Mouse (Mus musculus) CH12.LX (cell line): Measurements from ENCODE around the gene Golga7b. TPM values are rescaled to one million over a fixed set of nuclear protein-coding genes. Genes with fewer than 3 reads are reported as not detected.

ENCODE experiments used
- DNase-seq: peaks from one replicate; pipeline ENCODE4 v3.0.0-alpha.2; 2013; ENCODE audit errors: extremely low read depth
- H3K27ac ChIP-seq: 2 replicates; pipeline ENCODE4 v1.5.1; 2012; ENCODE audit warnings: low read depth, mild to moderate bottlenecking, control low read depth, moderate library complexity; ENCODE audit not compliant: insufficient read depth
- H3K27me3 ChIP-seq: replicated peaks from 2 replicates; pipeline ENCODE3; 2012; ENCODE audit warnings: inconsistent platforms
- H3K36me3 ChIP-seq, 2 experiments: replicated peaks in 1 of 2; 2 replicates each; pipeline versions ENCODE3 to v1.6.1; 2012; ENCODE audit warnings: inconsistent platforms in 1 of 2, low read length in 1 of 2, mild to moderate bottlenecking in 1 of 2, mixed read lengths in 1 of 2, moderate library complexity in 1 of 2; ENCODE audit not compliant: control insufficient read depth in 1 of 2, insufficient read depth in 1 of 2
- H3K4me1 ChIP-seq, 2 experiments: 2 replicates each; pipeline ENCODE4 v1.6.1; 2012; ENCODE audit warnings: inconsistent platforms in 1 of 2, moderate library complexity in 1 of 2; ENCODE audit not compliant: insufficient read depth in 2 of 2, control insufficient read depth in 1 of 2
- H3K4me2 ChIP-seq: 2 replicates; pipeline ENCODE4 v1.6.1; 2012; ENCODE audit warnings: low read depth, mild to moderate bottlenecking, control low read depth; ENCODE audit not compliant: poor library complexity, insufficient read depth, severe bottlenecking
- H3K4me3 ChIP-seq, 3 experiments: fragments of 150-350 bp in 1 of 3; sonication (generic) in 1 of 3; replicated peaks in 1 of 3; 2 replicates each; pipeline versions ENCODE3 to v1.5.1; 2011 to 2012; ENCODE audit warnings: low read depth in 2 of 3, low read length in 2 of 3, mild to moderate bottlenecking in 2 of 3, moderate library complexity in 2 of 3, control low read depth in 1 of 3, improper control_type of control experiment in 1 of 3, inconsistent platforms in 1 of 3, mixed read lengths in 1 of 3; ENCODE audit not compliant: poor library complexity in 1 of 3
- H3K79me2 ChIP-seq: replicated peaks from 2 replicates; pipeline ENCODE4 v1.6.1; 2012; ENCODE audit warnings: mild to moderate bottlenecking, moderate library complexity; ENCODE audit not compliant: control insufficient read depth, poor library complexity, insufficient read depth, severe bottlenecking; ENCODE audit errors: extremely low read depth
- H3K9ac ChIP-seq: 2 replicates; pipeline ENCODE4 v1.6.1; 2012; ENCODE audit warnings: low read depth, mild to moderate bottlenecking, control low read depth, moderate library complexity; ENCODE audit not compliant: insufficient read depth
- H3K9me3 ChIP-seq: replicated peaks from 2 replicates; pipeline ENCODE3; 2012; ENCODE audit warnings: low read length, inconsistent platforms, mixed read lengths
- CHD1 ChIP-seq: IDR thresholded peaks from 2 replicates; pipeline ENCODE4 v1.6.1; 2012; ENCODE audit warnings: low read depth, low read length, improper control_type of control experiment, inconsistent platforms
- JUND ChIP-seq: conservative IDR thresholded peaks from 2 replicates; pipeline ENCODE4 v1.6.1; 2011; ENCODE audit warnings: low read depth, low read length, improper control_type of control experiment
- KAT2A ChIP-seq: IDR thresholded peaks from 2 replicates; pipeline ENCODE4 v1.6.1; 2012; ENCODE audit warnings: low read length, improper control_type of control experiment, inconsistent platforms; ENCODE audit not compliant: insufficient replicate concordance
- MAZ ChIP-seq: IDR thresholded peaks from 2 replicates; pipeline ENCODE4 v1.6.1; 2012; ENCODE audit warnings: low read depth, mild to moderate bottlenecking, inconsistent platforms, low read length, improper control_type of control experiment, moderate library complexity
- PAX5 ChIP-seq: IDR thresholded peaks from 2 replicates; pipeline ENCODE4 v1.6.1; 2012; ENCODE audit warnings: low read length, inconsistent platforms, mixed read lengths
- RAD21 ChIP-seq: IDR thresholded peaks from 2 replicates; pipeline ENCODE4 v1.6.1; 2011; ENCODE audit warnings: low read depth, mild to moderate bottlenecking, low read length, improper control_type of control experiment, moderate library complexity
- SMC3 ChIP-seq: IDR thresholded peaks from 2 replicates; pipeline ENCODE4 v1.6.1; 2011; ENCODE audit warnings: low read depth, low read length, improper control_type of control experiment
- TBP ChIP-seq: conservative IDR thresholded peaks from 2 replicates; pipeline ENCODE4 v1.6.1; 2011; ENCODE audit warnings: low read depth, low read length, improper control_type of control experiment
- ZC3H11A ChIP-seq: IDR thresholded peaks from 2 replicates; pipeline ENCODE4 v1.6.1; 2012; ENCODE audit warnings: low read depth, mild to moderate bottlenecking, inconsistent platforms, low read length, improper control_type of control experiment
- ZNF384 ChIP-seq: IDR thresholded peaks from 2 replicates; pipeline ENCODE4 v1.6.1; 2012; ENCODE audit warnings: low read depth, low read length, improper control_type of control experiment, inconsistent platforms
- dilution Hi-C: fragments of 300-500 bp; cut with MboI; formaldehyde crosslinking; loops from 2 replicates; pipeline ENCODE4 v1.14.3; 2020; ENCODE audit warnings: low sequenced_read_pairs; ENCODE audit not compliant: extremely low pct_unique_long_range_greater_than_20kb, extremely low pct_ligation_motif_present
- in situ Hi-C: fragments of 300-500 bp; cut with MboI; formaldehyde crosslinking; loops from 3 replicates; pipeline ENCODE4 v1.14.3; 2019; ENCODE audit warnings: low sequenced_read_pairs, low pct_ligation_motif_present, low pct_unique_long_range_greater_than_20kb, mixed read lengths
- polyA plus RNA-seq: library from polyadenylated mRNA; unstranded; fragments of >175 nt; gene quantifications from 2 replicates; pipeline ENCODE4 v1.2.1, GENCODE M21; 2012; ENCODE audit warnings: low read depth; ENCODE audit not compliant: insufficient read length
- total RNA-seq, 2 experiments: library from RNA; depleted of rRNA; stranded (reverse); fragments of 300-350 nt in 1 of 2; fragments of >200 nt in 1 of 2; gene quantifications; 2 replicates each; pipeline ENCODE4 v1.2.3; 2012 to 2014

Golga7b gene
- total and polyA plus RNA-seq, 3 experiments, result 0.07 to 0.19 (median 0.08) TPM

- DNase-seq, result no peak
- peaks cover 6% of the 10 kb centered on the region for H3K27me3 ChIP-seq
- H3K36me3 ChIP-seq, result no peaks in the 10 kb centered on the region
- in situ Hi-C loops, result no loop called here
- no peak overlapping the region for H3K4me3 ChIP-seq
- H3K9ac ChIP-seq, result no peak overlapping the region
- peaks cover 3% of the 10 kb centered on the region for H3K9me3 ChIP-seq
- H3K27ac ChIP-seq, result no peak overlapping the region
- no peak for TF ChIP-seq TBP
- TF ChIP-seq SMC3, result no peak
- TF ChIP-seq JUND, result no peak
- TF ChIP-seq ZNF384, result no peak
- TF ChIP-seq CHD1, result no peak
- dilution Hi-C loops, result no loop called here
- no peaks in the 10 kb centered on the region for H3K79me2 ChIP-seq
- H3K4me2 ChIP-seq, result no peak overlapping the region
- H3K4me1 ChIP-seq, result peaks cover 20 to 39% of the 10 kb centered on the region in 2 experiments
These were observed 13.1 kb downstream of the Golga7b start for GRCm38 (mm10) chr19:42260486-42260885.

- in situ Hi-C loops (no loop called here), dilution Hi-C loops (no loop called here)
- H3K27me3 ChIP-seq, result no peaks in the 10 kb centered on the region
- H3K4me1 ChIP-seq, result peaks cover 15 to 26% of the 10 kb centered on the region in 2 experiments
- DNase-seq, result no peak
- peaks cover 3% of the 10 kb centered on the region for H3K9me3 ChIP-seq
- TF ChIP-seq TBP (no peak), RAD21 (no peak), KAT2A (no peak), ZNF384 (no peak)
- no peaks in the 10 kb centered on the region for H3K79me2 ChIP-seq
- H3K36me3 ChIP-seq, result no peaks in the 10 kb centered on the region
- no peak overlapping the region for H3K9ac ChIP-seq
- no peak overlapping the region for H3K4me2 ChIP-seq
- H3K4me3 ChIP-seq, result no peak overlapping the region
- H3K27ac ChIP-seq, result no peak overlapping the region
These were observed 16.1 kb downstream of the Golga7b start for GRCm38 (mm10) chr19:42263524-42263923.

- H3K4me3 ChIP-seq, result no peak overlapping the region
- dilution Hi-C loops, result no loop called here
- no peaks in the 10 kb centered on the region for H3K36me3 ChIP-seq
- no peak overlapping the region for H3K9ac ChIP-seq
- H3K4me1 ChIP-seq, result peaks cover 18 to 62% of the 10 kb centered on the region in 2 experiments
- in situ Hi-C loops, result no loop called here
- H3K9me3 ChIP-seq, result no peaks in the 10 kb centered on the region
- peak overlapping the region; percentile 40; the same call in 1 of the 2 replicates for H3K4me2 ChIP-seq
- no peak for TF ChIP-seq PAX5
- TF ChIP-seq ZC3H11A, result no peak
- peak; percentile 77 for TF ChIP-seq ZNF384
- TF ChIP-seq MAZ, result no peak
- no peak for DNase-seq
- H3K79me2 ChIP-seq, result no peaks in the 10 kb centered on the region
- H3K27ac ChIP-seq, result no peak overlapping the region
- H3K27me3 ChIP-seq, result no peaks in the 10 kb centered on the region
These were observed 21.0 kb downstream of the Golga7b start for GRCm38 (mm10) chr19:42268337-42268736.
